Comparison of ENCODE assay signal across 27 mouse cellular contexts in the genomic region with DNA sequence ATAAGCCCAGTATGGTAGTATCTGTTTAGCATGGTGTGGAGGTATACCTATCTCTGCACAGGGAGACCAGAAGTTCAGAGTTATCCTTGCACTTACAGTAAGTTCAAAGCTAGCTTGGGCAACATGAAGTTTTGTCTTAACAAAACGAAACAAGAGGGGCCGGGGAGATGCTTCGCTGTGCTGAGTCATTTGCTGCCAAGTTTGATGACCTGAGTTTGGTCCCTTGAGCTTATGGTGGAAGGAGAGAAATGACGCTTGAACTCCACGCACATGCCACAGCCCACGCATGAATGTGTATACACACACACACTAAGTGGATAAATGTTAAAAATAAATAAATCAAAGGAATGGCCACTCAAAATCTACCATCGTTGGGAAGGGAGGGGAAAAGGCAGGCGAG. TPM values are rescaled to one million over a fixed set of nuclear protein-coding genes. Genes with fewer than 3 reads are reported as not detected.
A peak's percentile ranks its signal among the peaks of the same experiment; 100 is the strongest.
DNase-seq lines count a peak whose midpoint lies in the region; ATAC-seq and TF ChIP-seq lines count a peak whose summit lies in the region.
"Had no signal": no experiment of that assay in that cellular context is flagged by ENCODE, and none has a peak within 500 bp of the region (broad histone marks: within the 10 kb centered on the region; RNA-seq: fewer than 3 reads in every experiment).

No protein-coding gene starts in this region.

- no peak for DNase-seq in heart, adult 8-10 months (ENCODE audit: low spot score)
- DNase-seq in heart, adult 11 months = no peak
- peak; percentile 74 for DNase-seq in CH12.LX (ENCODE audit: extremely low read depth)
- DNase-seq: adrenal gland, adult 8-10 months; adrenal gland, postnatal 25 days; cerebellum, adult 11-12 months; cerebellum, adult 8-10 months; cerebellum, postnatal 10 days; cerebellum, postnatal 36 days; embryo, embryonic 11 days; gastrocnemius, postnatal 25 days; heart, postnatal 36 days; kidney, adult 18-20 months had no signal

- 79% methylated on average over 8 of the region's 8 CpGs for WGBS in heart, embryonic 12.5 days
- WGBS in heart, embryonic 15.5 days = 80% methylated on average over 8 of the region's 8 CpGs
- 66% methylated on average over 8 of the region's 8 CpGs for WGBS in kidney, embryonic 15.5 days

- peaks cover 10% of the 10 kb centered on the region for H3K27me3 ChIP-seq in heart, embryonic 12.5 days (replicated peaks)
- peaks cover 9% of the 10 kb centered on the region for H3K27me3 ChIP-seq in heart, embryonic 15.5 days
- peaks cover 3% of the 10 kb centered on the region for H3K27me3 ChIP-seq in CH12.LX (replicated peaks)
- peaks cover 42% of the 10 kb centered on the region for H3K27me3 ChIP-seq in kidney, embryonic 15.5 days

- no peaks in the 10 kb centered on the region for H3K36me3 ChIP-seq in heart, embryonic 12.5 days
- H3K36me3 ChIP-seq in heart, embryonic 15.5 days = no peaks in the 10 kb centered on the region
- no peaks in the 10 kb centered on the region for H3K36me3 ChIP-seq in CH12.LX (replicated peaks in 1 of 2; ENCODE audit: control insufficient read depth in 1 of 2, insufficient read depth in 1 of 2, low read length in 1 of 2)
- no peaks in the 10 kb centered on the region for H3K36me3 ChIP-seq in kidney, embryonic 15.5 days
- H3K36me3 ChIP-seq: embryonic facial prominence, embryonic 10.5 days; embryonic facial prominence, embryonic 13.5 days; forebrain, embryonic 12.5 days; forebrain, embryonic 15.5 days had no signal

- TF ChIP-seq POLR2A in CH12.LX (IDR thresholded peaks at IDR 0.05; ENCODE audit: low read depth, low read length) = no peak

- no peak overlapping the region for H3K9ac ChIP-seq in heart, embryonic 12.5 days
- H3K9ac ChIP-seq in heart, embryonic 15.5 days = 0 out of 2 replicates have a peak overlapping the region, but pooled peaks have one; percentile 12
- H3K9ac ChIP-seq in CH12.LX (ENCODE audit: insufficient read depth, low read depth) = peak overlapping the region; percentile 25; the same call in 1 of the 2 replicates
- no peak overlapping the region for H3K9ac ChIP-seq in kidney, embryonic 15.5 days
- H3K9ac ChIP-seq: embryonic facial prominence, embryonic 13.5 days; forebrain, embryonic 12.5 days; forebrain, embryonic 15.5 days; hindbrain, embryonic 14.5 days had no signal

- H3K27ac ChIP-seq in heart, embryonic 12.5 days (ENCODE audit: poor library complexity, severe bottlenecking) = peak overlapping the region; percentile 93
- H3K27ac ChIP-seq in heart, embryonic 15.5 days = peak overlapping the region; percentile 88
- H3K27ac ChIP-seq in CH12.LX (ENCODE audit: insufficient read depth, low read depth) = peak overlapping the region; percentile 62
- no peak overlapping the region for H3K27ac ChIP-seq in kidney, embryonic 15.5 days
- H3K27ac ChIP-seq: embryonic facial prominence, embryonic 10.5 days; forebrain, embryonic 12.5 days; forebrain, embryonic 15.5 days; hindbrain, embryonic 14.5 days; hindbrain, postnatal 0 days had no signal

- peak; percentile 90 for TF ChIP-seq EP300 in CH12.LX (IDR thresholded peaks at IDR 0.05; ENCODE audit: low read length)

- no peak for ATAC-seq in heart, embryonic 12.5 days (ENCODE audit: insufficient number of reproducible peaks, low FRiP score)
- ATAC-seq in heart, embryonic 15.5 days (replicated peaks; ENCODE audit: insufficient number of reproducible peaks, insufficient read depth, low FRiP score, low read depth) = no peak
- no peak for ATAC-seq in kidney, embryonic 15.5 days (replicated peaks; ENCODE audit: low FRiP score)
- ATAC-seq: activated CD4-positive, CD25-positive, alpha-beta regulatory T cell, adult 4 months; CD4-positive, CD25-positive, alpha-beta regulatory T cell, adult 4 months; forebrain, embryonic 15.5 days; hindbrain, postnatal 0 days; inflammation-experienced regulatory T-cells, adult 6 months; intestine, embryonic 16.5 days had no signal

- dilution Hi-C loops in CH12.LX (cut with MboI; ENCODE audit: extremely low pct_ligation_motif_present, extremely low pct_unique_long_range_greater_than_20kb, low sequenced_read_pairs) = no loop called here

- in situ Hi-C loops in CH12.LX (cut with MboI; ENCODE audit: low pct_ligation_motif_present, low pct_unique_long_range_greater_than_20kb, low sequenced_read_pairs) = loop anchor here (5.0 to 25.0 kb wide), 3 partner anchors 41 to 301 kb away; a partner anchor contains a TSS

- no peak overlapping the region; the same call in 1 of the 2 replicates for H3K4me2 ChIP-seq in heart, embryonic 12.5 days
- no peak overlapping the region for H3K4me2 ChIP-seq in heart, embryonic 15.5 days
- peak overlapping the region; percentile 66 for H3K4me2 ChIP-seq in CH12.LX (ENCODE audit: insufficient read depth, low read depth, poor library complexity, severe bottlenecking)
- H3K4me2 ChIP-seq in kidney, embryonic 15.5 days = no peak overlapping the region
- H3K4me2 ChIP-seq: embryonic facial prominence, embryonic 13.5 days; forebrain, embryonic 12.5 days; forebrain, embryonic 15.5 days; hindbrain, embryonic 14.5 days had no signal

- no peak for TF ChIP-seq RAD21 in CH12.LX (IDR thresholded peaks at IDR 0.05; ENCODE audit: low read depth, low read length)

- H3K4me3 ChIP-seq in heart, embryonic 12.5 days = no peak overlapping the region
- no peak overlapping the region for H3K4me3 ChIP-seq in heart, embryonic 15.5 days
- H3K4me3 ChIP-seq in CH12.LX (replicated peaks in 1 of 3; ENCODE audit: low read depth in 2 of 3, low read length in 2 of 3, poor library complexity in 1 of 3) = no peak overlapping the region
- H3K4me3 ChIP-seq in kidney, embryonic 15.5 days (replicated peaks) = no peak overlapping the region
- H3K4me3 ChIP-seq: embryonic facial prominence, embryonic 10.5 days; embryonic facial prominence, embryonic 13.5 days; erythroblast, embryonic 14.5 days; forebrain, embryonic 12.5 days; forebrain, embryonic 15.5 days had no signal

- peaks cover 50% of the 10 kb centered on the region for H3K4me1 ChIP-seq in heart, embryonic 12.5 days (replicated peaks)
- H3K4me1 ChIP-seq in heart, embryonic 15.5 days (replicated peaks) = peaks cover 59% of the 10 kb centered on the region
- H3K4me1 ChIP-seq in CH12.LX (ENCODE audit: control insufficient read depth in 1 of 2, insufficient read depth in 2 of 2) = peaks cover 25 to 56% of the 10 kb centered on the region in 2 experiments
- H3K4me1 ChIP-seq in kidney, embryonic 15.5 days = peaks cover 18% of the 10 kb centered on the region

- H3K79me2 ChIP-seq in CH12.LX (replicated peaks; ENCODE audit: control insufficient read depth, extremely low read depth, insufficient read depth, poor library complexity, severe bottlenecking) = no peaks in the 10 kb centered on the region

- no peak for TF ChIP-seq CTCF in CH12.LX (conservative IDR thresholded peaks at IDR 0.05 in 1 of 2, IDR thresholded peaks at IDR 0.05 in 1 of 2; ENCODE audit: low read depth in 2 of 2, low read length in 2 of 2)

- no peaks in the 10 kb centered on the region for H3K9me3 ChIP-seq in heart, embryonic 12.5 days (replicated peaks)
- H3K9me3 ChIP-seq in heart, embryonic 15.5 days (replicated peaks) = no peaks in the 10 kb centered on the region
- H3K9me3 ChIP-seq in CH12.LX (replicated peaks; ENCODE audit: low read length) = no peaks in the 10 kb centered on the region
- no peaks in the 10 kb centered on the region for H3K9me3 ChIP-seq in kidney, embryonic 15.5 days (replicated peaks)
- H3K9me3 ChIP-seq: embryonic facial prominence, embryonic 10.5 days; embryonic facial prominence, embryonic 13.5 days; forebrain, embryonic 12.5 days; forebrain, embryonic 15.5 days had no signal

TF ChIP-seq in CH12.LX, 34 proteins besides CTCF, POLR2A, EP300 and RAD21 (continues in another document):
- TF ChIP-seq ZMIZ1 (IDR thresholded peaks at IDR 0.05; ENCODE audit: low read depth, low read length) = no peak
- peak; percentile 97 for TF ChIP-seq IRF4 (IDR thresholded peaks at IDR 0.05; ENCODE audit: low read depth, low read length)
- peak; percentile 86 for TF ChIP-seq JUN (IDR thresholded peaks at IDR 0.05; ENCODE audit: insufficient read depth, low read depth, low read length)
- TF ChIP-seq NRF1 (IDR thresholded peaks at IDR 0.05; ENCODE audit: low read depth, low read length) = 0 out of 2 replicates have a peak, but pooled peaks have one; percentile 17
- peak; percentile 97 for TF ChIP-seq BHLHE40 (IDR thresholded peaks at IDR 0.05; ENCODE audit: low read depth, low read length)
- TF ChIP-seq GABPA (IDR thresholded peaks at IDR 0.05; ENCODE audit: insufficient replicate concordance, low read depth, low read length) = no peak
- TF ChIP-seq RCOR1 (conservative IDR thresholded peaks at IDR 0.05; ENCODE audit: low read depth, low read length) = peak; percentile 85
- TF ChIP-seq MEF2A (IDR thresholded peaks at IDR 0.05; ENCODE audit: borderline replicate concordance, low read depth, low read length) = peak; percentile 55
- TF ChIP-seq UBTF (IDR thresholded peaks at IDR 0.05; ENCODE audit: low read depth, low read length) = no peak
- no peak for TF ChIP-seq HCFC1 (IDR thresholded peaks at IDR 0.05; ENCODE audit: low read depth, low read length)
- no peak for TF ChIP-seq ZKSCAN1 (IDR thresholded peaks at IDR 0.05; ENCODE audit: borderline replicate concordance, low read depth, low read length)
- TF ChIP-seq SMC3 (IDR thresholded peaks at IDR 0.05; ENCODE audit: low read depth, low read length) = peak; percentile 17; the same call in 1 of the 2 replicates
- no peak for TF ChIP-seq NELFE (IDR thresholded peaks at IDR 0.05; ENCODE audit: low read depth, low read length)
- no peak for TF ChIP-seq E2F4 (IDR thresholded peaks at IDR 0.05; ENCODE audit: insufficient replicate concordance, low read depth, low read length)
- peak; percentile 91 for TF ChIP-seq MYC (IDR thresholded peaks at IDR 0.05; ENCODE audit: low read depth, low read length)

RNA-seq across cellular contexts. Expression of a gene that starts 59.6 kb away (rescaled TPM):
- polyA plus RNA-seq in heart, embryonic 12.5 days (2016; fragmentation: Nextera tagmentation; extraction: Ambion mirVana) = 120 and 122 TPM in 2 replicates
- 10 to 100 TPM; 62.6 to 69.4 (median 67.4) TPM for total RNA-seq in heart, adult 8-10 months (2022)
- polyA plus RNA-seq in heart, embryonic 15.5 days (2015; fragmentation: Nextera tagmentation; extraction: Ambion mirVana) = 83.6 and 86.2 TPM in 2 replicates
- total RNA-seq in CH12.LX (2012; rRNA removed) = 287 and 354 TPM in 2 replicates
- 357 and 379 TPM in 2 replicates for total RNA-seq in CH12.LX (2014; rRNA removed)
- polyA plus RNA-seq in CH12.LX (2012; ENCODE audit: insufficient read length, low read depth) = 230 and 247 TPM in 2 replicates
- 123 and 128 TPM in 2 replicates for polyA plus RNA-seq in kidney, embryonic 15.5 days (2015; fragmentation: Nextera tagmentation; extraction: Ambion mirVana)

RNA-seq across cellular contexts. Expression of a gene that starts 59.7 kb away (rescaled TPM):
- polyA plus RNA-seq in heart, embryonic 12.5 days (2016; fragmentation: Nextera tagmentation; extraction: Ambion mirVana) = 12.8 and 14.6 TPM in 2 replicates
- 10 to 100 TPM in 1 of 4 experiments, 1 to 10 TPM in 3; 5.7 to 10.1 (median 8.3) TPM for total RNA-seq in heart, adult 8-10 months (2022)
- 12.3 and 13.4 TPM in 2 replicates for polyA plus RNA-seq in heart, embryonic 15.5 days (2015; fragmentation: Nextera tagmentation; extraction: Ambion mirVana)
- total RNA-seq in CH12.LX (2012; rRNA removed) = 11.5 and 13.9 TPM in 2 replicates
- total RNA-seq in CH12.LX (2014; rRNA removed) = 13.9 and 15.4 TPM in 2 replicates
- polyA plus RNA-seq in CH12.LX (2012; ENCODE audit: insufficient read length, low read depth) = 11.8 and 12.5 TPM in 2 replicates
- polyA plus RNA-seq in kidney, embryonic 15.5 days (2015; fragmentation: Nextera tagmentation; extraction: Ambion mirVana) = 14.6 and 15.2 TPM in 2 replicates

Comparison
In these comparisons a context has a peak if more than half of its experiments do, and no peak if none do; other contexts are left out.
1. H3K9ac ChIP-seq: peak in heart, embryonic 15.5 days (single experiment) and CH12.LX (single experiment); none in heart, embryonic 12.5 days (single experiment) and kidney, embryonic 15.5 days (single experiment).